In genomic region chr16:49175729-49176395, GRCm38 (mm10) we compare ENCODE assay signal across 16 mouse cellular contexts.
DNase-seq lines count a peak whose midpoint lies in the region; ATAC-seq and TF ChIP-seq lines count a peak whose summit lies in the region.
"Had no signal": no experiment of that assay in that cellular context is flagged by ENCODE, and none has a peak within 500 bp of the region (broad histone marks: within the 10 kb centered on the region; RNA-seq: fewer than 3 reads in every experiment).

No protein-coding gene starts in this region.

- TF ChIP-seq CTCF in kidney, adult 2 months (conservative IDR thresholded peaks at IDR 0.05; ENCODE audit: insufficient read depth, insufficient read length, low read depth, low read length): no peak

- H3K4me2 ChIP-seq in forebrain, embryonic 15.5 days (replicated peaks): no peak overlapping the region
- H3K4me2 ChIP-seq: heart, embryonic 15.5 days; stomach, embryonic 15.5 days had no signal

- peak overlapping the region; percentile 31; the same call in 1 of the 2 replicates for H3K27ac ChIP-seq in forebrain, embryonic 15.5 days (replicated peaks)
- peak overlapping the region; percentile 33 for H3K27ac ChIP-seq in midbrain, embryonic 10.5 days (replicated peaks)
- H3K27ac ChIP-seq in kidney, adult 2 months (ENCODE audit: insufficient read depth, low read depth, low read length): no peak overlapping the region
- H3K27ac ChIP-seq: heart, embryonic 15.5 days; stomach, embryonic 15.5 days had no signal

- no peak overlapping the region for H3K4me3 ChIP-seq in forebrain, embryonic 15.5 days
- H3K4me3 ChIP-seq in midbrain, embryonic 10.5 days: no peak overlapping the region
- H3K4me3 ChIP-seq in kidney, adult 2 months (ENCODE audit: insufficient read depth, low read depth, low read length): no peak overlapping the region
- H3K4me3 ChIP-seq: heart, embryonic 15.5 days; stomach, embryonic 15.5 days had no signal

- no peak overlapping the region for H3K9ac ChIP-seq in forebrain, embryonic 15.5 days (replicated peaks)
- H3K9ac ChIP-seq: heart, embryonic 15.5 days; stomach, embryonic 15.5 days had no signal

- 40% methylated on average over 8 of the region's 8 CpGs for WGBS in forebrain, embryonic 15.5 days
- WGBS in midbrain, embryonic 10.5 days: 82% methylated on average over 8 of the region's 8 CpGs
- WGBS in kidney, adult 2 months: 79% methylated on average over 8 of the region's 8 CpGs

- no peaks in the 10 kb centered on the region for H3K36me3 ChIP-seq in forebrain, embryonic 15.5 days
- H3K36me3 ChIP-seq in midbrain, embryonic 10.5 days: no peaks in the 10 kb centered on the region
- H3K36me3 ChIP-seq in kidney, adult 2 months (ENCODE audit: control insufficient read depth, insufficient read depth, low read length): no peaks in the 10 kb centered on the region
- H3K36me3 ChIP-seq: heart, embryonic 15.5 days; stomach, embryonic 15.5 days had no signal

- no peaks in the 10 kb centered on the region for H3K9me3 ChIP-seq in forebrain, embryonic 15.5 days
- H3K9me3 ChIP-seq in midbrain, embryonic 10.5 days (replicated peaks): no peaks in the 10 kb centered on the region
- H3K9me3 ChIP-seq: heart, embryonic 15.5 days; stomach, embryonic 15.5 days had no signal

- TF ChIP-seq POLR2A in kidney, adult 2 months (IDR thresholded peaks at IDR 0.05; ENCODE audit: low read depth, low read length): no peak

- ATAC-seq in frontal cortex, adult (ENCODE audit: low TSS enrichment): peak; percentile 62
- ATAC-seq in forebrain, embryonic 15.5 days (replicated peaks): peak; percentile 57; the same call in 1 of the 2 replicates
- ATAC-seq: intestine, postnatal 0 days had no signal

- H3K4me1 ChIP-seq in forebrain, embryonic 15.5 days: peaks cover 12% of the 10 kb centered on the region; the same call in 1 of the 2 replicates
- peaks cover 9% of the 10 kb centered on the region; the same call in 1 of the 2 replicates for H3K4me1 ChIP-seq in midbrain, embryonic 10.5 days
- no peaks in the 10 kb centered on the region for H3K4me1 ChIP-seq in kidney, adult 2 months (ENCODE audit: control insufficient read depth, insufficient read depth, low read length)
- H3K4me1 ChIP-seq: heart, embryonic 15.5 days; stomach, embryonic 15.5 days had no signal

- DNase-seq in frontal cortex, postnatal 25 days (ENCODE audit: low spot score in 2 of 2): no peak
- peak; percentile 9 for DNase-seq in Muller cell, postnatal 12 days (ENCODE audit: inconsistent ontology term)
- DNase-seq in midbrain, embryonic 10.5 days (ENCODE audit: low spot score): no peak
- DNase-seq in kidney, adult 2 months: no peak
- DNase-seq in ovary, postnatal 14 days (ENCODE audit: low spot score): no peak
- DNase-seq in adrenal gland, adult 8-10 months: no peak
- DNase-seq: cerebellum, postnatal 14 days; gastrocnemius, postnatal 10 days; lung, postnatal 10 days; right cerebral cortex, adult 18-20 months; thymus, postnatal 4 days had no signal

- no peaks in the 10 kb centered on the region for H3K27me3 ChIP-seq in forebrain, embryonic 15.5 days
- no peaks in the 10 kb centered on the region for H3K27me3 ChIP-seq in midbrain, embryonic 10.5 days (ENCODE audit: low read depth, poor library complexity, severe bottlenecking)
- no peaks in the 10 kb centered on the region for H3K27me3 ChIP-seq in kidney, adult 2 months (replicated peaks; ENCODE audit: control insufficient read depth, insufficient read depth, low read length)
- H3K27me3 ChIP-seq: heart, embryonic 15.5 days; stomach, embryonic 15.5 days had no signal
